15 mouse cellular contexts compared by ENCODE assay signal in the genomic region with DNA sequence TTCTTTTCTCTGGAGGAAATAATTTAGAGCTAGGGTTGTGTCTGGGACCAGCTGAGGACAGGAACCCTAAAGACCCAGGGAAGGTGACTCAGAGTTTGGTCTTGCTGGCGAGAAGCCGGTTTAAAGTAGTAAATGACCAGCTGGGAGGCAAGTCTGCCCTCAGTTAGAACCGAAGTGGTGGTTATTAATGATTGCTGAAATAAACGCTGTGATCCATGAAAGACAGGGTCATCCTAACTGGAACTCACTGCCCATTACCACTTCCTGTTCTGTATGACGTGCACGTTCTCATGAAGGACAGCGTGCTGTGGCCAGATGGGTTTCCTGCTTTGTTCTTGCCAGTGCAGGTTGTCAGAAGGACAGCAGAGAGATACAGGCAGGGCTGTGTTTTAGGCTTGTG.
DNase-seq lines count a peak whose midpoint lies in the region; ATAC-seq and TF ChIP-seq lines count a peak whose summit lies in the region.
"Had no signal": no experiment of that assay in that cellular context is flagged by ENCODE, and none has a peak within 500 bp of the region (broad histone marks: within the 10 kb centered on the region; RNA-seq: fewer than 3 reads in every experiment).

No protein-coding gene starts in this region.

- no peak for TF ChIP-seq CTCF in intestine, postnatal 0 days (IDR thresholded peaks at IDR 0.05; ENCODE audit: low read depth)

- ATAC-seq in intestine, embryonic 15.5 days: no peak
- no peak for ATAC-seq in intestine, postnatal 0 days
- ATAC-seq in monocyte, adult 5-6 weeks (replicated peaks; ENCODE audit: insufficient number of reproducible peaks, low FRiP score, low TSS enrichment, poor library complexity, severe bottlenecking): peak; percentile 42; the same call in 1 of the 2 replicates
- ATAC-seq: CD4-positive, CD25-positive, alpha-beta regulatory T cell, adult 4 months; midbrain, embryonic 13.5 days had no signal

- H3K9ac ChIP-seq in intestine, embryonic 15.5 days: no peak overlapping the region
- no peak overlapping the region for H3K9ac ChIP-seq in intestine, postnatal 0 days (ENCODE audit: low read depth, low read length)
- H3K9ac ChIP-seq: limb, embryonic 15.5 days; midbrain, embryonic 13.5 days; neural tube, embryonic 13.5 days had no signal

- no peaks in the 10 kb centered on the region for H3K27me3 ChIP-seq in intestine, embryonic 15.5 days (replicated peaks)
- H3K27me3 ChIP-seq in intestine, postnatal 0 days (replicated peaks; ENCODE audit: control insufficient read depth, insufficient read depth, low read length): no peaks in the 10 kb centered on the region
- H3K27me3 ChIP-seq in embryonic facial prominence, embryonic 10.5 days (replicated peaks; ENCODE audit: low read depth, poor library complexity, severe bottlenecking): no peaks in the 10 kb centered on the region
- H3K27me3 ChIP-seq: limb, embryonic 15.5 days; midbrain, embryonic 13.5 days; neural tube, embryonic 13.5 days had no signal

- H3K4me3 ChIP-seq in intestine, embryonic 15.5 days (replicated peaks): no peak overlapping the region
- H3K4me3 ChIP-seq in intestine, postnatal 0 days (ENCODE audit: low read depth, low read length): no peak overlapping the region
- no peak overlapping the region for H3K4me3 ChIP-seq in embryonic facial prominence, embryonic 10.5 days
- H3K4me3 ChIP-seq: limb, embryonic 15.5 days; midbrain, embryonic 13.5 days; neural tube, embryonic 13.5 days had no signal

- H3K4me2 ChIP-seq in intestine, embryonic 15.5 days (replicated peaks): no peak overlapping the region
- H3K4me2 ChIP-seq in intestine, postnatal 0 days (replicated peaks; ENCODE audit: low read depth): no peak overlapping the region
- H3K4me2 ChIP-seq: limb, embryonic 15.5 days; midbrain, embryonic 13.5 days; neural tube, embryonic 13.5 days had no signal

- no peaks in the 10 kb centered on the region for H3K9me3 ChIP-seq in intestine, embryonic 15.5 days
- H3K9me3 ChIP-seq in intestine, postnatal 0 days (ENCODE audit: control insufficient read depth): no peaks in the 10 kb centered on the region
- no peaks in the 10 kb centered on the region for H3K9me3 ChIP-seq in embryonic facial prominence, embryonic 10.5 days
- H3K9me3 ChIP-seq: limb, embryonic 15.5 days; midbrain, embryonic 13.5 days had no signal

- H3K4me1 ChIP-seq in intestine, embryonic 15.5 days (replicated peaks): 0 out of 2 replicates have a peak, but pooled peaks cover 6% of the 10 kb centered on the region
- peaks cover 5% of the 10 kb centered on the region for H3K4me1 ChIP-seq in intestine, postnatal 0 days (replicated peaks; ENCODE audit: control insufficient read depth, insufficient read depth, low read length)
- H3K4me1 ChIP-seq in embryonic facial prominence, embryonic 10.5 days: 0 out of 2 replicates have a peak, but pooled peaks cover 2% of the 10 kb centered on the region
- H3K4me1 ChIP-seq: midbrain, embryonic 13.5 days had no signal

- H3K36me3 ChIP-seq in intestine, embryonic 15.5 days: peaks cover 3% of the 10 kb centered on the region; the same call in 1 of the 2 replicates
- H3K36me3 ChIP-seq in intestine, postnatal 0 days (ENCODE audit: control insufficient read depth, insufficient read depth): peaks cover 8% of the 10 kb centered on the region; the same call in 1 of the 2 replicates
- peaks cover 31% of the 10 kb centered on the region for H3K36me3 ChIP-seq in embryonic facial prominence, embryonic 10.5 days (replicated peaks)

- 61% methylated on average over 7 of the region's 7 CpGs for WGBS in intestine, embryonic 15.5 days
- 56% methylated on average over 7 of the region's 7 CpGs for WGBS in intestine, postnatal 0 days
- 82% methylated on average over 7 of the region's 7 CpGs for WGBS in embryonic facial prominence, embryonic 10.5 days

- DNase-seq in NIH3T3 (ENCODE audit: low read depth): peak; percentile 60
- peak; percentile 96 for DNase-seq in kidney, adult 9 months
- no peak for DNase-seq in embryonic facial prominence, embryonic 10.5 days (ENCODE audit: low spot score)
- DNase-seq in cerebellum, postnatal 14 days: no peak
- DNase-seq: adrenal gland, adult 8-10 months; embryo, embryonic 11 days; heart, adult 18-20 months; lung, postnatal 10 days had no signal

- 0 out of 2 replicates have a peak overlapping the region, but pooled peaks have one; percentile 9 for H3K27ac ChIP-seq in intestine, embryonic 15.5 days
- H3K27ac ChIP-seq in intestine, postnatal 0 days (ENCODE audit: low read depth, low read length): no peak overlapping the region; the same call in 1 of the 2 replicates
- H3K27ac ChIP-seq in embryonic facial prominence, embryonic 10.5 days (replicated peaks): no peak overlapping the region
- H3K27ac ChIP-seq: limb, embryonic 15.5 days; midbrain, embryonic 13.5 days; neural tube, embryonic 13.5 days had no signal

Comparison
In these comparisons a context has a peak if more than half of its experiments do, and no peak if none do; other contexts are left out.
1. DNase-seq: peak in NIH3T3 (single experiment) and kidney, adult 9 months (single experiment); none in embryonic facial prominence, embryonic 10.5 days (single experiment) and cerebellum, postnatal 14 days (0 of 2).